Mouse (Mus musculus) liver, embryonic 14.5 days (tissue): ENCODE measurements around the gene Atp1b2. TPM values are rescaled to one million over a fixed set of nuclear protein-coding genes. Genes with fewer than 3 reads are reported as not detected.

Experiments
- ATAC-seq: fragments of 200-750 bp; cut with Nextera tagmentation; 2 replicates; pipeline ENCODE4 v1.8.0; 2017; ENCODE audit warnings: moderate number of reproducible peaks, mild to moderate bottlenecking, moderate library complexity; ENCODE audit not compliant: insufficient read depth
- DNase-seq, 3 experiments: peaks; one replicate each; pipeline ENCODE4 v3.0.0-alpha.2; 2012 to 2013; ENCODE audit warnings: low read depth in 3 of 3, low spot score in 3 of 3
- H3K27ac ChIP-seq: fragments of 300-500 bp; sonication (generic); 2 replicates; pipeline ENCODE4 v1.5.1; 2014; ENCODE audit warnings: moderate library complexity, mild to moderate bottlenecking, control low read depth, inconsistent platforms
- H3K27me3 ChIP-seq: fragments of 300-500 bp; sonication (generic); 2 replicates; pipeline ENCODE4 v1.6.1; 2014; ENCODE audit warnings: mild to moderate bottlenecking, low read length, moderate library complexity; ENCODE audit not compliant: control insufficient read depth, insufficient read depth
- H3K36me3 ChIP-seq: fragments of 300-500 bp; sonication (generic); replicated peaks from 2 replicates; pipeline ENCODE4 v1.6.1; 2014; ENCODE audit warnings: low read depth; ENCODE audit not compliant: control insufficient read depth, insufficient read depth
- H3K4me1 ChIP-seq, 2 experiments: fragments of 200-500 bp in 1 of 2; fragments of 300-500 bp in 1 of 2; sonication (generic) in 1 of 2; replicated peaks; 2 replicates each; pipeline ENCODE4 v1.6.1; 2012 to 2014; ENCODE audit warnings: antibody characterized with exemption in 1 of 2, inconsistent platforms in 1 of 2, low read length in 1 of 2; ENCODE audit not compliant: control insufficient read depth in 2 of 2, insufficient read depth in 2 of 2
- H3K4me2 ChIP-seq: fragments of 300-500 bp; sonication (generic); 2 replicates; pipeline ENCODE4 v1.6.1; 2014; ENCODE audit warnings: low read depth, mild to moderate bottlenecking, control low read depth, moderate library complexity
- H3K4me3 ChIP-seq, 2 experiments: fragments of 200-500 bp in 1 of 2; fragments of 300-500 bp in 1 of 2; sonication (generic) in 1 of 2; 2 replicates each; pipeline ENCODE4 v1.5.1; 2012 to 2014; ENCODE audit warnings: low read depth in 2 of 2, low read length in 2 of 2, mild to moderate bottlenecking in 2 of 2, control low read depth in 1 of 2, inconsistent platforms in 1 of 2, moderate library complexity in 1 of 2; ENCODE audit not compliant: insufficient read depth in 1 of 2
- H3K9ac ChIP-seq: fragments of 300-500 bp; sonication (generic); replicated peaks from 2 replicates; pipeline ENCODE4 v1.6.1; 2014; ENCODE audit warnings: mild to moderate bottlenecking, control low read depth, moderate library complexity
- H3K9me3 ChIP-seq: fragments of 300-500 bp; sonication (generic); 2 replicates; pipeline ENCODE4 v1.6.1; 2016; ENCODE audit warnings: low read length, mixed read lengths; ENCODE audit not compliant: control insufficient read depth
- CTCF ChIP-seq: IDR thresholded peaks from 2 replicates; pipeline ENCODE4 v1.5.1; 2016; ENCODE audit warnings: antibody characterized with exemption, low read depth, control low read depth
- EP300 ChIP-seq: IDR thresholded peaks from 2 replicates; pipeline ENCODE4 v1.6.1; 2016; ENCODE audit warnings: antibody characterized with exemption, low read depth
- WGBS: fragments of 180-500 bp; shearing (Covaris S2); extraction: QIAGEN DNeasy Blood & Tissue Kit; methylation state at CpG from one replicate; pipeline ENCODE4 v1.1.7; 2014; ENCODE audit not compliant: insufficient replicate concordance; 5-methylcytosine and 5-hydroxymethylcytosine counted together
- polyA plus RNA-seq, 2 experiments: library from polyadenylated mRNA; depleted of rRNA in 1 of 2; stranded (reverse) in 1 of 2; unstranded in 1 of 2; fragments of >200 nt; fragmentation: Nextera tagmentation in 1 of 2; extraction: Ambion mirVana in 1 of 2; gene quantifications; 2 replicates each; pipeline versions ENCODE4 v1.2.1 to v1.2.3; 2012 to 2014

Gene Atp1b2
- polyA plus RNA-seq, 2 experiments: 20.6 to 21.3 TPM

DNA sequence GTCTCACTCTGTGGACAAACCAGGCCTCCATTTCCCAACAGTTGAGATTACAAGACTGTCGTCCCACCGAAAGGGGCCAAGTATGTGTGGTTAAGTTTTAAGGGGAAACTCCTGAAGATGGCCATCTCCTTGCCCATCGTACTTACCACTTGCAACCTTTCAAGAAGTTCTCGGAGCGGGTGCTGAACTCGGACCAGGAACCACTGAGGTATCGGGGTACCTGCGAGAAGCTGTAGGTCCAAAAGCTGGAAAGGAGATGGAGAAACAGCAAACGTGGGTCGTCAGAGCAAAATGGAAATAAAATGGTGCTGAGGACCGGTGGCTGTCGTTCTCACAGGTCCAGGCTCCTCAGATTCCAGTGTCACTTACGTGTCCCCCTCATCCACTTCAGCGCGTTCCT, 27.4 kb downstream of the Atp1b2 start:
- no peak for TF ChIP-seq EP300
- no peak for TF ChIP-seq CTCF
- Histone ChIP-seq H3K36me3 (peaks cover 3% of the 10 kb centered on the region), H3K4me2 (peak overlapping the region; percentile 89), H3K4me1 (peaks cover 31 to 40% of the 10 kb centered on the region in 2 experiments), H3K4me3 (peak overlapping the region; percentile 89 to 95), H3K27me3 (no peaks in the 10 kb centered on the region), H3K27ac (peak overlapping the region; percentile 66; the same call in 1 of the 2 replicates), H3K9ac (peak overlapping the region; percentile 86), H3K9me3 (no peaks in the 10 kb centered on the region)
- no peak for ATAC-seq
- WGBS: 4% methylated on average over 15 of the region's 15 CpGs
- no peak for DNase-seq

DNA sequence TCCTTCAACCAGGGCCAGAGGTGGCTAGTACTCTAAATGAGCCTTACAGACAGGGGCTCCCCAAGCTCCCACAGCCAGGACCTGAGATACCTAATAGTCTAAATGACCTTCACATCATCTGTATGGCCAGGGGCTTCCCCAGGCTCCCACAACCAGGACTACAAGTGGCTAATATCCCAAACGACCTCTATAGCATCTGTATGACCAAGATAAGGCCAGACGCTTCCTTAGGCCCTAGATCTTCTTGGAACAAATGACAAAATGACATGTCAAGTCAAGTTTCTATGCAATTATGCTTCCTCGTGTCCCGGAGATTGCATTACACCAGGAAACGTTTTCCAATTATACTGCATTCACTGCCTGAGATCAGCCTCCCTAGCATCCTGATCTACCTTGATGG, 29.4 kb downstream of the Atp1b2 start:
- no peaks in the 10 kb centered on the region for H3K9me3 ChIP-seq
- H3K4me3 ChIP-seq: peak overlapping the region; percentile 33 to 89
- H3K27me3 ChIP-seq: no peaks in the 10 kb centered on the region
- peak overlapping the region; percentile 32 for H3K27ac ChIP-seq
- peak overlapping the region; percentile 89 for H3K4me2 ChIP-seq
- no peak for ATAC-seq
- TF ChIP-seq EP300 (peak; percentile 47), CTCF (no peak)
- DNase-seq: no peak
- 10% methylated on average over 5 of the region's 5 CpGs for WGBS
- H3K36me3 ChIP-seq: peaks cover 10% of the 10 kb centered on the region
- H3K4me1 ChIP-seq: peaks cover 22 to 33% of the 10 kb centered on the region in 2 experiments
- H3K9ac ChIP-seq: peak overlapping the region; percentile 46; the same call in 1 of the 2 replicates

DNA sequence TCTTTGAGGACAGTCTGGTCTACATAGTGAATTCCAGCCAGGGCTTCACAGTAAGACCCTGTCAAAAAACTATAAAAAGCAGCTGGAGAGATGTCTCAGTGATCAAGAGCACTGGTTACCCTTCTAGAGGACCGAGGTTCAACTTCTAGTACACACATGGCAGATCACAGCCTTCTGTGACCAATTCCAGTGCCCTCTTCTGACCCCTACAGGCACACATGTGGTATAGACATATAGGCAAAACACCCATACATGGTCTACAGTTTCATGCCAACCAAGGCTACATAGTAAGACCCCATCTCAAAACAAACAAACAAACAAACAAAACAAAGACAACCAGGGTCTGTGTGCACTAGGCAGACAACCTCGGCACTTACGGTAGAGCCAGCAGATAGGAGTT, 30.5 kb downstream of the Atp1b2 start:
- no peak overlapping the region for H3K27ac ChIP-seq

DNA sequence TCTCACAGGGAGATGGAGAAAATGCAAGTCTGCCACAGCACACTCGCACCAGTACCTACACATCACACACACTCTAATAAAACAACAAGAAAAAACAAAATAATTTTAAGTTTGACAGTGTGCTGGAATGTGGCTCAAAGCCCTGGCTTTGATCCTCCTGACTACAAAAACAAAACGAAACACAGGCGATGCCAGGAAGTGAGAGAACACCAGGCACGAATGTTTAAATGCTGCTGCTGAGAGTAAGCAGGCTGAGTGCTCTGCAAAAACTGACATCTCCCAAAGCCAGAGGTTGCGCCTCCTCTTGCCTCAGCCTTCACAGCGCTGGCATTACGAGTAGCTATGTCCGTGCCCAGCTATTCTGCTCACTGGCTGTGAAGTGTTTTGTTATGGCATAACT, 40.6 kb downstream of the Atp1b2 start:
- H3K9ac ChIP-seq: no peak overlapping the region
- H3K27ac ChIP-seq: no peak overlapping the region
- ATAC-seq (no peak), DNase-seq (no peak)
- no peak overlapping the region for H3K4me2 ChIP-seq
- no peak overlapping the region for H3K4me3 ChIP-seq
- WGBS: 76% methylated on average over 8 of the region's 8 CpGs
- H3K27me3 ChIP-seq: peaks cover 8% of the 10 kb centered on the region
- TF ChIP-seq EP300: no peak
- no peak for TF ChIP-seq CTCF
- no peaks in the 10 kb centered on the region; a peak in 1 of 4 replicates for H3K4me1 ChIP-seq
- no peaks in the 10 kb centered on the region for H3K9me3 ChIP-seq
- peaks cover 52% of the 10 kb centered on the region for H3K36me3 ChIP-seq

More for the DNA sequence above, 30.5 kb downstream of the Atp1b2 start:
- Histone ChIP-seq H3K9me3 (no peaks in the 10 kb centered on the region), H3K9ac (no peak overlapping the region), H3K27me3 (no peaks in the 10 kb centered on the region), H3K4me2 (no peak overlapping the region), H3K4me1 (peaks cover 22 to 41% of the 10 kb centered on the region in 2 experiments), H3K4me3 (no peak overlapping the region), H3K36me3 (peaks cover 12% of the 10 kb centered on the region)
- ATAC-seq (no peak), DNase-seq (no peak)
- TF ChIP-seq CTCF (peak; percentile 78), EP300 (no peak)
- 58% methylated on average over 3 of the region's 3 CpGs for WGBS

DNA sequence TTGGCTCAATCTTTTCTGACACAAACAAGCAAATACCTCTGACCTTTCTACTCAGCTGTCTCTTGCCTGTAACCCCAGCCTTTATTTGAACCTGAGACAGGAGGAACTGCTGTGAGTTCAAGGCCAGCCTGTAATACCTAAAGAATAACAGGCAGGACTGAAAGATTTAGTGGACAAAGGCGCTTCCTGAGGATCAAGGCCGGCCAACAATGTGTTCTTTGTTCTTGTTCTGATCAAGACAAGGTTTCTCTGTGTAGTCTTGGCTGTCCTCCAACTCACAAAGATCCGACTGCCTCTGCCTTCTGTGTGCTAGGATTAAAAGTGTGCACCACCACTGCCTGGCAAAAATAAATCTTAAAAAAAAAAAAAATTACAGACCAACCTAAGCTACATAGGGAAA, 41.4 kb downstream of the Atp1b2 start:
- WGBS: 86% methylated on average over 3 of the region's 3 CpGs

More for the DNA sequence above, 41.4 kb downstream of the Atp1b2 start:
- H3K9ac ChIP-seq: no peak overlapping the region
- no peak for DNase-seq
- no peak overlapping the region for H3K4me2 ChIP-seq
- H3K4me3 ChIP-seq: no peak overlapping the region
- no peaks in the 10 kb centered on the region for H3K9me3 ChIP-seq
- no peak overlapping the region for H3K27ac ChIP-seq
- H3K36me3 ChIP-seq: peaks cover 46% of the 10 kb centered on the region
- TF ChIP-seq EP300: no peak
- TF ChIP-seq CTCF: no peak
- H3K27me3 ChIP-seq: peaks cover 16% of the 10 kb centered on the region
- H3K4me1 ChIP-seq: no peaks in the 10 kb centered on the region
- ATAC-seq: no peak
